Mouse (Mus musculus): ENCODE results near the gene Dctpp1.
A peak's percentile ranks its signal among the peaks of the same experiment; 100 is the strongest.
"Not testable (repeated sequence)": the region's sequence is repeated elsewhere in the genome, so short reads cannot be mapped to it uniquely, and the experiment has no call there.

Gene Dctpp1

DNA sequence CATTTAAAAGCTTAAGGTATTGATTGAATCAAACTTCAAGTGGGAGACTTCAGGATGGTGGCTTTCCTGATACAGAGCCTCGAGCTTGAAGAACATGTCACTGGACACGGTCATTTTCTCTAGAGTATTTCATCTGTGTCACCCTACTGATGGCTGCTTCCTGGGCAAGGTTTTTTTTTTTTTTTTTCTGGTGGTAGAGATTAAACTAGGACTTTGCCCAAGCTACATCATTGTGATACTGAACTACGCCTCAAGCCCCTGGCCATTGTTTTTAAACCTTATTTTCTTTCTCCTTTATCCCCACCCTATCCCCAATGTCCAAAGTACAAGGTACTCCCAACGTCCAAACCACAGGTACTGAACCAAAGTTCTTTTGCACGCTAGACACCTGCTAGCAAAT, 10.2 kb upstream of the Dctpp1 start:
- no peak for DNase-seq (ENCODE audit: low spot score in 2 of 2)

DNA sequence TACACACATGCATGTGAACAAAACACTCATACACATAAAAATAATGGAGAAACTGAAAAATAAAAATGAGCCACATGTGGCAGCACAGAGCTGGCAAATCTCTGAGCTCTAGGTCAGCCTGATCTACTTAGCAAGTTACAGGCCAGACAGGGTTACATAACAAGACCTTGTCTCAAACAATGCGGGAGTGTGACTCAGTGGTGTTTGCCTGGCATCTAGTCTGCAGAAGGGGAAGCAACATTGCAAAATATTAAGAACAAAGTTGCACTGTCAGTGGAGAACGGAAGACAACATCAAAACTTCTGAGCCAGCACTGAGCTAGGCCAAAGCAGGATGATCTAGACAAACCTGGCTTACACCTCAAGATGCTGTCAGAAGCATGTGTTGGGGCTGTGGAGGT, 9.7 kb upstream of the Dctpp1 start:
- DNase-seq (ENCODE audit: low spot score in 2 of 2): no peak

GRCm38 (mm10) chr7:127263526-127263925, 3.0 kb upstream of the Dctpp1 start:
- DNase-seq (ENCODE audit: low spot score in 2 of 2): no peak

GRCm38 (mm10) chr7:127262218-127262961, 1.9 kb upstream of the Dctpp1 start:
- DNase-seq (ENCODE audit: low spot score in 2 of 2): no peak

- no peak for DNase-seq (ENCODE audit: low spot score in 2 of 2)
Measured at GRCm38 (mm10) chr7:127259186-127259905, 1.2 kb downstream of the Dctpp1 start.

- DNase-seq (ENCODE audit: low spot score in 2 of 2): peak in 1 of 2 experiments; percentile 47
Measured at GRCm38 (mm10) chr7:127256518-127256917, 4.0 kb downstream of the Dctpp1 start.

DNA sequence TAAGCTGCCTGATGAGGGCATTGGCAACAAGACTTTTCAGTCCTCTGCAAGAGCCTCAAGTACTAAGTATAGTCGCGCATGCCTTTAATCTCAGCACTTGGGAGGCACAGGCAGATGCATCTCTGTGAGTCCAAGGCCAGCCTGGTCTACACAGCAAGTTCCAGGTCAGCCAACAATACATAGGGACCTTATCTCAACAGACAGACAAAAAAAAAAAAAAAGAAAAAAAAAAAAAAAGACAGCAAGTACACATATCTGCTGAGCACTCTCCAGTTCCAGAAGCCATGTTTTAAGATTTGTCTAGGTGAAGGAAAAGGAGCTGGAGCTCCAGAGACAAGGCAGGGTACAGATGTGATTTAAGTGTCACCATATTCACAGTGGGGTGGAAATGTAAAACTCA, 4.5 kb downstream of the Dctpp1 start:
- DNase-seq (ENCODE audit: low spot score in 2 of 2): no peak

GRCm38 (mm10) chr7:127255008-127255407, 5.5 kb downstream of the Dctpp1 start:
- DNase-seq (ENCODE audit: low spot score in 2 of 2): no peak

DNA sequence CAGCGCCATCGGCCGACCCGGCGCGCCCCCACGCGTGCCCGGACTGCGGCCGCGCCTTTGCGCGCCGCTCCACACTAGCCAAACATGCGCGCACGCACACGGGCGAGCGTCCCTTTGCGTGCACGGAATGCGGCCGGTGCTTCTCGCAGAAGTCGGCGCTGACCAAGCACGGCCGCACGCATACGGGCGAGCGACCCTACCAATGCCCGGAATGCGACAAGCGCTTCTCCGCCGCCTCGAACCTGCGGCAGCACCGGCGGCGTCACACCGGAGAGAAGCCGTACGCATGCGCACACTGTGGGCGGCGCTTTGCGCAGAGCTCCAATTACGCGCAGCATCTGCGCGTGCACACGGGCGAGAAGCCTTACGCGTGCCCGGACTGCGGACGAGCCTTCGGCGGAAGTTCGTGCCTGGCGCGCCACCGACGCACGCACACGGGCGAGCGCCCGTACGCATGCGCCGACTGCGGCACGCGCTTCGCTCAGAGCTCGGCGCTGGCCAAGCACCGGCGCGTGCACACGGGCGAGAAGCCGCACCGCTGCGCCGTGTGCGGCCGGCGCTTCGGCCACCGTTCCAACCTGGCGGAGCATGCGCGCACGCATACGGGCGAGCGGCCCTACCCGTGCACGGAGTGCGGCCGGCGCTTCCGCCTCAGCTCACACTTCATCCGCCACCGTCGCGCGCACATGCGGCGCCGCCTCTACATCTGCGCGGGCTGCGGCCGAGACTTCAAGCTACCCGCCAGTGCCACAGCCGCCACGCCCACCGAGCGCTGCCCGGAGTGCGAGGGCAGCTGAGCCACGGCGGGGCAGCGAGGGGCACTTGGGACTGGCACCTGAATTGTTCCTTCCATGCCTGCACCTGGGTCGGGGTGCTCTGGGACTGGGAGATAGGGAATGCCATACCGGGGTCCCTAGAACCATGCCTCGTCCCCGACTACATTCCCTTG, 6.4 kb downstream of the Dctpp1 start:
- DNase-seq (ENCODE audit: low spot score in 2 of 2): peak; percentile 96 to 98

- DNase-seq (ENCODE audit: low spot score in 2 of 2): no peak
Measured at GRCm38 (mm10) chr7:127253341-127253740, 7.2 kb downstream of the Dctpp1 start.

GRCm38 (mm10) chr7:127252414-127252813, 8.1 kb downstream of the Dctpp1 start:
- no peak for DNase-seq (ENCODE audit: low spot score in 2 of 2)

GRCm38 (mm10) chr7:127250511-127250910, 10.0 kb downstream of the Dctpp1 start:
- not testable (repeated sequence) for DNase-seq (ENCODE audit: low spot score in 2 of 2)

DNA sequence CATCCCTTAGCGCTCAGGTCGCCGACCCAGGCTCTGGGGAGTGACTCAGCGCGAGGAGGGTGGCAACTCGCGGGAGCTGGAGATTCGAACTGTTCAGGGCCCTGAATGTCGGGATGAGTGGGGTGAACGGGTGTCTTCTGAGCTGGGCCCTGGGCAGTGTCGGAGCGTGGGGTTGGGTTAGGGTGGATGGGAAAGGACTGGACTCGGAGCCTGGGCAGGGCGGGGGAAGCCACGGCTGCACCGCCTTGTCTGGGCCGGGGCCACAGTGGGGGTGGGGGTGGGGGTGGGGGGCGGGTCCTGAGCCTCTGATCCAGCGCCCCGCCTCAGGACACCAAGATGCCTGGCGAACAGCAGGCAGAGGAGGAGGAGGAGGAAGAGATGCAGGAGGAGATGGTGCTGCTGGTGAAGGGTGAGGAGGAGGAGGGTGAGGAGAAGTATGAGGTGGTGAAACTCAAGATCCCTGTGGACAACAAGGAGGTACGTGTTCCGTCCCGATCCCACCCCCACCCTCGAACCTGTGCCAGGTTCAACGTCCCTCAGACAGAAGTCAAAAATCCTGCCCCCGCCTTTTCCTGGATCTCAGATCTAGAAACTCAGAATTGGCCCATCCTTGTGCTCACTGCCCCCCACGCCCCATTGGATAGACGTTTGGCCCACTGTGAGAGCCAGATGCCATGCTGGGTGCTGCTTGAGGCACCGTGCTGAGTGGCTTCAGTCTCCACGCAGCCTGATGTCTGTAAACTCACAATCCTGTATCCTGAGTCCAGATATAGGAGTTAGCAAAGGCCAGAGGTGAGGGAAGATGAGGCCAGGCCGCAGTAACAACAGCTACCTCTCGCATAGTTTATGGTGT, 15.6 kb downstream of the Dctpp1 start:
- no peak for DNase-seq (ENCODE audit: low spot score in 2 of 2)

- peak; percentile 96 for DNase-seq (ENCODE audit: low spot score in 2 of 2)
Measured at GRCm38 (mm10) chr7:127243870-127244657, 16.4 kb downstream of the Dctpp1 start, which contains the start of gene Zfp771. TSS of gene Zfp771 (plus strand) at chr7:127244274.

DNA sequence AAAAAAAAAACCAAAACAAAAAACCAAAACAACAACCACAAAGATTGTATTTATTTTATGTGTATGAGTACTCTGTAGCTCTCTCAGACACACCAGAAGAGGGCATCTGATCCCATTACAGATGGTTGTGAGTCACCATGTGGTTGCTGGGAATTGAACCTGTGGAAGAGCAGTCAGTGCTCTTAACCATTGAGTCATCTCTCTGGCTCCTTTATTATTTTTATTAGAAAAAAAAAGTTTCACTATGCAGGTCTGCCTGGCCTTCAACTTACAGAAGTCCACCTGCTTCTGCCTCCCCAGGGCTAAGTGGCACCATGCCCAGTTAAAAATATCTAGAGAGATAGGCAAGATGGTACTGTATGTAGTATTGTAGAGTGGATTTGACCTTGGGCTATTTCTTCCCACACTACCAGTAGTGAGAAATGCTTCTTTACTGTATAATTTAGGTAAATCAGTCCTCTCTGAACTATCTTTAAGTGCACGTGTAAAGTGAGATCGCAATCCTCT, 17.1 kb downstream of the Dctpp1 start:
- DNase-seq (ENCODE audit: low spot score in 2 of 2): no peak

GRCm38 (mm10) chr7:127234777-127235176, 25.7 kb downstream of the Dctpp1 start:
- DNase-seq (ENCODE audit: low spot score in 2 of 2): no peak

GRCm38 (mm10) chr7:127233765-127234164, 26.7 kb downstream of the Dctpp1 start:
- DNase-seq (ENCODE audit: low spot score in 2 of 2): no peak

DNA sequence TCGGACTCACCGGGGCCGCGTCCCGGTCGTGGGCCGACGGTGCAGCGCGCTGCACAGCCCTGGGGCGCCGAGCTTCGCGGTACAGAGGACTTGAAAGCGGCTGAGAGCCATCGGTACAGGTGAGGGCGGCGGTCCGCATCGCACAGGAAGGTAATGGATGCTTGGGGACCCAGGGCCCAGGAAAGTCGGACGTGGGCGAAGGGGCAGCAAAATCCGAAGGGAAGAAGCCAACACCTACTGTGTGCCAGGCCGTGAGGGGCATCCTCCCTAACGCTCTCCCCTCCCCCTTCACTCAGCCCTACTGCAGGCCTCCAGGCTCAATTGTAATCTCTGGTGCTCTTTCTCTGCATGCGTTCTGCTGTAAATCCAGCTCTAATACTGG, 27.1 kb downstream of the Dctpp1 start:
- no peak for DNase-seq (ENCODE audit: low spot score in 2 of 2)

- DNase-seq (ENCODE audit: low spot score in 2 of 2): peak; percentile 88 to 89
Measured at GRCm38 (mm10) chr7:127232622-127233367, 27.7 kb downstream of the Dctpp1 start, which contains the start of the genes Zfp553 and Sept1. TSS of gene Zfp553 (plus strand) at chr7:127233061. TSS of gene Sept1 (minus strand) at chr7:127233130.

All from right cerebral cortex, postnatal 10 days (tissue).